Mouse (Mus musculus) midbrain, embryonic 15.5 days (tissue): ENCODE results near the gene Hmgb1. TPM values are rescaled to one million over a fixed set of nuclear protein-coding genes. Genes with fewer than 3 reads are reported as not detected.

Source experiments
- ATAC-seq: fragments of 200-750 bp; cut with Nextera tagmentation; replicated peaks from 2 replicates; pipeline ENCODE4 v1.8.0; 2017; ENCODE audit warnings: moderate TSS enrichment
- H3K27ac ChIP-seq: fragments of 300-500 bp; sonication (generic); 2 replicates; pipeline ENCODE4 v1.5.1; 2015; ENCODE audit warnings: mild to moderate bottlenecking, inconsistent platforms
- H3K27me3 ChIP-seq: fragments of 300-500 bp; sonication (generic); replicated peaks from 2 replicates; pipeline ENCODE4 v1.6.1; 2015; ENCODE audit warnings: inconsistent platforms
- H3K36me3 ChIP-seq: fragments of 300-500 bp; sonication (generic); replicated peaks from 2 replicates; pipeline ENCODE4 v1.6.1; 2015; ENCODE audit warnings: inconsistent platforms
- H3K4me1 ChIP-seq: fragments of 300-500 bp; sonication (generic); 2 replicates; pipeline ENCODE4 v1.6.1; 2015; ENCODE audit warnings: inconsistent platforms
- H3K4me2 ChIP-seq: fragments of 300-500 bp; sonication (generic); 2 replicates; pipeline ENCODE4 v1.6.1; 2015; ENCODE audit warnings: inconsistent platforms, mild to moderate bottlenecking, moderate library complexity
- H3K4me3 ChIP-seq: fragments of 300-500 bp; sonication (generic); 2 replicates; pipeline ENCODE4 v1.5.1; 2015; ENCODE audit warnings: mild to moderate bottlenecking, inconsistent platforms
- H3K9ac ChIP-seq: fragments of 300-500 bp; sonication (generic); 2 replicates; pipeline ENCODE4 v1.6.1; 2015; ENCODE audit warnings: mild to moderate bottlenecking, inconsistent platforms
- H3K9me3 ChIP-seq: fragments of 300-500 bp; sonication (generic); 2 replicates; pipeline ENCODE4 v1.6.1; 2016; ENCODE audit warnings: inconsistent platforms
- WGBS: fragments of 180-500 bp; shearing (Covaris S2); methylation state at CpG from one replicate; pipeline ENCODE4 v1.1.7; 2015; ENCODE audit warnings: mixed read lengths; 5-methylcytosine and 5-hydroxymethylcytosine counted together
- polyA plus RNA-seq: library from polyadenylated mRNA; unstranded; fragments of >200 nt; fragmentation: Nextera tagmentation; extraction: Ambion mirVana; gene quantifications from 2 replicates; pipeline ENCODE4 v1.2.1, GENCODE M21; 2015

Hmgb1 gene
- polyA plus RNA-seq, 1 experiment from 2014 or later = 713 TPM

GRCm38 (mm10) chr5:149044067-149044466 is 140.2 kb downstream of the Hmgb1 start:
- H3K27me3 ChIP-seq = no peaks in the 10 kb centered on the region
- no peaks in the 10 kb centered on the region for H3K36me3 ChIP-seq
- H3K4me3 ChIP-seq = no peak overlapping the region
- no peaks in the 10 kb centered on the region for H3K9me3 ChIP-seq
- H3K9ac ChIP-seq = no peak overlapping the region
- H3K4me2 ChIP-seq = no peak overlapping the region
- H3K4me1 ChIP-seq = peaks cover 3% of the 10 kb centered on the region; the same call in 1 of the 2 replicates
- H3K27ac ChIP-seq = no peak overlapping the region
- 84% methylated on average over 4 of the region's 4 CpGs for WGBS
- no peak for ATAC-seq

GRCm38 (mm10) chr5:149043240-149043639 is 141.0 kb downstream of the Hmgb1 start:
- Histone ChIP-seq H3K4me1 (no peaks in the 10 kb centered on the region), H3K27me3 (no peaks in the 10 kb centered on the region), H3K27ac (no peak overlapping the region), H3K9me3 (no peaks in the 10 kb centered on the region), H3K9ac (no peak overlapping the region), H3K4me3 (no peak overlapping the region), H3K36me3 (no peaks in the 10 kb centered on the region), H3K4me2 (no peak overlapping the region)
- no peak for ATAC-seq
- 88% methylated on average over 6 of the region's 6 CpGs for WGBS

GRCm38 (mm10) chr5:149039825-149040224 is 144.5 kb downstream of the Hmgb1 start:
- Histone ChIP-seq H3K9me3 (no peaks in the 10 kb centered on the region), H3K27ac (no peak overlapping the region), H3K9ac (no peak overlapping the region), H3K27me3 (no peaks in the 10 kb centered on the region), H3K36me3 (no peaks in the 10 kb centered on the region), H3K4me3 (no peak overlapping the region), H3K4me2 (no peak overlapping the region), H3K4me1 (no peaks in the 10 kb centered on the region)
- ATAC-seq = no peak
- 91% methylated on average over 5 of the region's 5 CpGs for WGBS

GRCm38 (mm10) chr5:149037729-149038128 is 146.6 kb downstream of the Hmgb1 start:
- Histone ChIP-seq H3K27me3 (no peaks in the 10 kb centered on the region), H3K9ac (no peak overlapping the region), H3K4me2 (no peak overlapping the region), H3K36me3 (no peaks in the 10 kb centered on the region), H3K4me1 (no peaks in the 10 kb centered on the region), H3K9me3 (no peaks in the 10 kb centered on the region), H3K27ac (no peak overlapping the region), H3K4me3 (no peak overlapping the region)
- ATAC-seq = no peak
- 19% methylated on average over 10 of the region's 10 CpGs for WGBS

GRCm38 (mm10) chr5:149036920-149037319 is 147.4 kb downstream of the Hmgb1 start:
- Histone ChIP-seq H3K36me3 (no peaks in the 10 kb centered on the region), H3K4me1 (no peaks in the 10 kb centered on the region), H3K27ac (no peak overlapping the region), H3K9me3 (no peaks in the 10 kb centered on the region), H3K4me3 (no peak overlapping the region), H3K9ac (no peak overlapping the region), H3K27me3 (no peaks in the 10 kb centered on the region), H3K4me2 (no peak overlapping the region)
- 97% methylated on average over 3 of the region's 3 CpGs for WGBS
- ATAC-seq = no peak

GRCm38 (mm10) chr5:149032438-149032837 is 151.9 kb downstream of the Hmgb1 start:
- no peaks in the 10 kb centered on the region for H3K36me3 ChIP-seq
- no peak overlapping the region for H3K4me3 ChIP-seq
- H3K4me1 ChIP-seq = peaks cover 12% of the 10 kb centered on the region
- no peak overlapping the region for H3K4me2 ChIP-seq
- H3K9me3 ChIP-seq = no peaks in the 10 kb centered on the region
- H3K27ac ChIP-seq = no peak overlapping the region
- 93% methylated on average over 4 of the region's 4 CpGs for WGBS
- ATAC-seq = no peak
- H3K27me3 ChIP-seq = no peaks in the 10 kb centered on the region
- H3K9ac ChIP-seq = no peak overlapping the region

GRCm38 (mm10) chr5:149031199-149031750 is 153.0 kb downstream of the Hmgb1 start:
- peak overlapping the region; percentile 47 for H3K9ac ChIP-seq
- H3K4me3 ChIP-seq = peak overlapping the region; percentile 30
- H3K27ac ChIP-seq = peak overlapping the region; percentile 79
- no peaks in the 10 kb centered on the region for H3K9me3 ChIP-seq
- H3K36me3 ChIP-seq = no peaks in the 10 kb centered on the region
- 3% methylated on average over 30 of the region's 30 CpGs for WGBS
- peak; percentile 88 for ATAC-seq
- peaks cover 12% of the 10 kb centered on the region for H3K4me1 ChIP-seq
- H3K4me2 ChIP-seq = peak overlapping the region; percentile 60
- no peaks in the 10 kb centered on the region for H3K27me3 ChIP-seq

- H3K27me3 ChIP-seq = no peaks in the 10 kb centered on the region
- no peak overlapping the region for H3K27ac ChIP-seq
- H3K9ac ChIP-seq = no peak overlapping the region
- H3K36me3 ChIP-seq = no peaks in the 10 kb centered on the region
- 71% methylated on average over 2 of the region's 2 CpGs for WGBS
- no peak overlapping the region for H3K4me3 ChIP-seq
- H3K4me2 ChIP-seq = no peak overlapping the region
- peaks cover 12% of the 10 kb centered on the region for H3K4me1 ChIP-seq
- ATAC-seq = no peak
- no peaks in the 10 kb centered on the region for H3K9me3 ChIP-seq
Observed at GRCm38 (mm10) chr5:149030103-149030502, 154.2 kb downstream of the Hmgb1 start.

- 82% methylated on average over 5 of the region's 5 CpGs for WGBS
- Histone ChIP-seq H3K4me2 (no peak overlapping the region), H3K4me3 (no peak overlapping the region), H3K27ac (no peak overlapping the region), H3K9me3 (no peaks in the 10 kb centered on the region), H3K27me3 (no peaks in the 10 kb centered on the region), H3K4me1 (peaks cover 12% of the 10 kb centered on the region), H3K9ac (no peak overlapping the region), H3K36me3 (no peaks in the 10 kb centered on the region)
- ATAC-seq = no peak
Observed at GRCm38 (mm10) chr5:149028394-149028793, 155.9 kb downstream of the Hmgb1 start.

GRCm38 (mm10) chr5:149027389-149027788 is 156.9 kb downstream of the Hmgb1 start:
- H3K27me3 ChIP-seq = no peaks in the 10 kb centered on the region
- no peak for ATAC-seq
- peaks cover 12% of the 10 kb centered on the region for H3K4me1 ChIP-seq
- no peak overlapping the region for H3K4me3 ChIP-seq
- H3K4me2 ChIP-seq = no peak overlapping the region
- no peak overlapping the region for H3K9ac ChIP-seq
- H3K9me3 ChIP-seq = no peaks in the 10 kb centered on the region
- WGBS = 81% methylated on average over 8 of the region's 8 CpGs
- no peaks in the 10 kb centered on the region for H3K36me3 ChIP-seq
- H3K27ac ChIP-seq = no peak overlapping the region

GRCm38 (mm10) chr5:149021120-149021519 is 163.2 kb downstream of the Hmgb1 start:
- Histone ChIP-seq H3K27ac (no peak overlapping the region), H3K9ac (no peak overlapping the region), H3K9me3 (no peaks in the 10 kb centered on the region), H3K4me2 (no peak overlapping the region), H3K4me3 (no peak overlapping the region), H3K36me3 (no peaks in the 10 kb centered on the region), H3K27me3 (no peaks in the 10 kb centered on the region), H3K4me1 (peaks cover 2% of the 10 kb centered on the region; the same call in 1 of the 2 replicates)
- ATAC-seq = no peak
- WGBS = 61% methylated on average over 7 of the region's 7 CpGs

GRCm38 (mm10) chr5:149020681-149021062 is 163.6 kb downstream of the Hmgb1 start:
- 58% methylated on average over 16 of the region's 16 CpGs for WGBS
- 0 out of 2 replicates have a peak overlapping the region, but pooled peaks have one; percentile 17 for H3K4me2 ChIP-seq
- H3K9me3 ChIP-seq = no peaks in the 10 kb centered on the region
- no peaks in the 10 kb centered on the region for H3K36me3 ChIP-seq
- no peaks in the 10 kb centered on the region for H3K27me3 ChIP-seq
- H3K27ac ChIP-seq = no peak overlapping the region
- ATAC-seq = no peak
- peaks cover 7% of the 10 kb centered on the region for H3K4me1 ChIP-seq
- H3K9ac ChIP-seq = no peak overlapping the region
- no peak overlapping the region for H3K4me3 ChIP-seq

- no peak overlapping the region for H3K4me3 ChIP-seq
- no peak overlapping the region for H3K9ac ChIP-seq
- H3K27ac ChIP-seq = no peak overlapping the region
- WGBS = 59% methylated on average over 18 of the region's 18 CpGs
- no peaks in the 10 kb centered on the region for H3K27me3 ChIP-seq
- H3K36me3 ChIP-seq = no peaks in the 10 kb centered on the region
- peaks cover 11% of the 10 kb centered on the region for H3K4me1 ChIP-seq
- 0 out of 2 replicates have a peak overlapping the region, but pooled peaks have one; percentile 17 for H3K4me2 ChIP-seq
- no peaks in the 10 kb centered on the region for H3K9me3 ChIP-seq
- no peak for ATAC-seq
Observed at GRCm38 (mm10) chr5:149020059-149020680, 164.1 kb downstream of the Hmgb1 start.
